Mouse (Mus musculus) embryonic facial prominence, embryonic 15.5 days (tissue): ENCODE measurements around the gene Dgke. TPM values are rescaled to one million over a fixed set of nuclear protein-coding genes. Genes with fewer than 3 reads are reported as not detected.

Experiments used
- ATAC-seq: fragments of 200-750 bp; cut with Nextera tagmentation; 2 replicates; pipeline ENCODE4 v1.8.0; 2017; ENCODE audit warnings: low read depth, moderate TSS enrichment; ENCODE audit not compliant: insufficient number of reproducible peaks, low FRiP score, low TSS enrichment
- H3K27ac ChIP-seq: fragments of 300-500 bp; sonication (generic); replicated peaks from 2 replicates; pipeline ENCODE4 v1.5.1; 2015; ENCODE audit warnings: mild to moderate bottlenecking, inconsistent platforms
- H3K27me3 ChIP-seq: fragments of 300-500 bp; sonication (generic); 2 replicates; pipeline ENCODE4 v1.6.1; 2015; ENCODE audit warnings: inconsistent platforms
- H3K36me3 ChIP-seq: fragments of 300-500 bp; sonication (generic); 2 replicates; pipeline ENCODE4 v1.6.1; 2015; ENCODE audit warnings: mild to moderate bottlenecking, inconsistent platforms
- H3K4me1 ChIP-seq: fragments of 300-500 bp; sonication (generic); 2 replicates; pipeline ENCODE4 v1.6.1; 2015; ENCODE audit warnings: inconsistent platforms
- H3K4me2 ChIP-seq: fragments of 300-500 bp; sonication (generic); replicated peaks from 2 replicates; pipeline ENCODE4 v1.6.1; 2015; ENCODE audit warnings: mild to moderate bottlenecking, inconsistent platforms
- H3K4me3 ChIP-seq: fragments of 300-500 bp; sonication (generic); replicated peaks from 2 replicates; pipeline ENCODE4 v1.5.1; 2015; ENCODE audit warnings: mild to moderate bottlenecking, inconsistent platforms
- H3K9ac ChIP-seq: fragments of 300-500 bp; sonication (generic); 2 replicates; pipeline ENCODE4 v1.6.1; 2015; ENCODE audit warnings: inconsistent platforms
- H3K9me3 ChIP-seq: fragments of 300-500 bp; sonication (generic); replicated peaks from 2 replicates; pipeline ENCODE4 v1.6.1; 2016; ENCODE audit warnings: inconsistent platforms
- WGBS: fragments of 180-500 bp; shearing (Covaris S2); methylation state at CpG from one replicate; pipeline ENCODE4 v1.1.7; 2015; 5-methylcytosine and 5-hydroxymethylcytosine counted together
- polyA plus RNA-seq: library from polyadenylated mRNA; unstranded; fragments of >200 nt; fragmentation: Nextera tagmentation; extraction: Ambion mirVana; gene quantifications from 2 replicates; pipeline ENCODE4 v1.2.1, GENCODE M21; 2015

Dgke gene
- polyA plus RNA-seq, 1 experiment from 2014 or later: 4.0 TPM

DNA sequence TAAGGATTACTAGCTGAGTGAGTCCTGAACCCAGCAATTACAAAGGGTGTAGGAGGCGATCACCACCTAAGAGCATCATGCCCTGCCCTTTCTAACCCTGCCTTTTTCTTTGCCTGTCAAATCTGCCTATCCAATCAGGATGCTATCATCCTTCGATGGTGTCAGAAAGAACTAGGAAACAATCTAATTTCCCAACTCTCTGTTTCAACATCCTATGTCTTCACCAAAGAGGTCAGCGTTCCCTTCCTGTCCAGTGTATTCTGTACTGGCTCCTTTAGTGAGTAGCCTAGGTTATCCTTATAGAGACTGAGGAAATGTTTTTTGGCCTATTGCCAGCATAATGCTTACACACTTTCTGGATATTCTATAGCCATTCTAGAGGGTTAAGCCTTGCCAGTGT, 31.1 kb downstream of the Dgke start:
- Histone ChIP-seq H3K4me3 (no peak overlapping the region), H3K27ac (no peak overlapping the region), H3K27me3 (no peaks in the 10 kb centered on the region), H3K4me1 (no peaks in the 10 kb centered on the region), H3K4me2 (no peak overlapping the region), H3K9ac (no peak overlapping the region), H3K36me3 (peaks cover 25% of the 10 kb centered on the region), H3K9me3 (no peaks in the 10 kb centered on the region)
- ATAC-seq: no peak
- 81% methylated on average over 3 of the region's 3 CpGs for WGBS

DNA sequence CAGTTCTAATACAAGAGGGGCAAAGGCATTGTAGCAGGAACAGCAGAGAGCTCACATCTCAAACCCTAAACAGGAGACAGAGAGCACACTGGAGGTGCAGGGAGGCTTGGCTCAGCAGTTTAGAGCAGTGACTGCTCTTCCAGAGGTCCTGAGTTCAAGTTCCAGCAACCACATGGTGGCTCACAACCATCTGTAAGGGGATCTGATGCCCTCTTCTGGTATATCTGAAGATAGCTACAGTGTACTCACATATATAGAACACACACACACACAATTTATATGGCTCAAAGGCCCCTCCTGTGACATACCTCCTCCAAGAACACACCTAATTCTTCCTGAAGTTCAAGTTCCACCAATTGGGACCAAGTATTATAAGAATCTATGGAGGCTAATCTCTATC, 32.1 kb downstream of the Dgke start:
- Histone ChIP-seq H3K27ac (no peak overlapping the region), H3K4me1 (no peaks in the 10 kb centered on the region), H3K9ac (no peak overlapping the region), H3K4me2 (no peak overlapping the region), H3K36me3 (peaks cover 16% of the 10 kb centered on the region; the same call in 1 of the 2 replicates), H3K4me3 (no peak overlapping the region), H3K27me3 (no peaks in the 10 kb centered on the region), H3K9me3 (no peaks in the 10 kb centered on the region)
- no peak for ATAC-seq

DNA sequence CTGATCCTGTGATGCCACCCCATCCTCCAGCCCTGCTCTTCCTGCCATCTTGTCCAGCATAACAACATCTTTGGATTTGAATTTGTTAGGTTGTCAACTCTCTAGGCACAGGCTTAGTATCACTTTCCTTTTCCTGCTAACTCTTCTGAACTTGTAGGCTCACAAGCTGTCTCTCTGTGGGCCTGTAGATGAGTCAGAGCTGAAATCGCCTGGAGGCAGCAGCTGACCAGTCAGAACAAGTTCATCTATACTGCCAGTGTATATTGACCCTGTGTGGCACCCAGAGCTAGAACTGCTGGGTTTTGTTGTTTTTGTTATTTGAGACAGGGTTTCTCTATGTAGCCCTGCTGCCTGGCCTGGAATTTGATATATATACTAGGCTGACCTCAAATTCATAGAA, 35.5 kb downstream of the Dgke start:
- H3K4me3 ChIP-seq: no peak overlapping the region
- no peaks in the 10 kb centered on the region for H3K9me3 ChIP-seq
- H3K27me3 ChIP-seq: no peaks in the 10 kb centered on the region
- no peak overlapping the region for H3K9ac ChIP-seq
- no peak; the same call in 1 of the 2 replicates for ATAC-seq
- H3K4me1 ChIP-seq: 0 out of 2 replicates have a peak, but pooled peaks cover 8% of the 10 kb centered on the region
- no peaks in the 10 kb centered on the region for H3K36me3 ChIP-seq
- WGBS: 56% methylated on average over 1 of the region's 1 CpGs
- H3K4me2 ChIP-seq: no peak overlapping the region
- H3K27ac ChIP-seq: no peak overlapping the region

DNA sequence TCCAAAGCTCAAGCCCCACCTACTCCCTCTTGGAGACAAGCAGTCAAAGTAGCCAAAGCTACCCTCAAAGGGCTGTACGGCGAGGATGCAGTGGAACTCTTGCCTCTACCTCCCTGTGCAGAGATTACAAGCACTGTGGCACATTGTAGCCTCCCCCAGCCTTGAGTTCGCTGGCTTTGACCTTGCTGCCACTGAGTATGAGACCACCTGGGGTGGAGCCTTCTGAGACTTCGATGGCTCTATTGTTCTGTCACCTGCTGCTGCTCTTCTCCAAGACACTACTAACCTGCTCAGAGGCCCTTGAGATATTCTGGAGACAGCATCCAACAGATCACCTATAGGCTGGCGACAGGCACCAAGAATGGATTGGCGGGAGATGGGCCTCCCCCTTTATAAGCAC, 36.1 kb downstream of the Dgke start:
- no peak overlapping the region for H3K9ac ChIP-seq
- ATAC-seq: no peak
- no peaks in the 10 kb centered on the region for H3K9me3 ChIP-seq
- no peak overlapping the region for H3K4me3 ChIP-seq
- H3K4me1 ChIP-seq: 0 out of 2 replicates have a peak, but pooled peaks cover 8% of the 10 kb centered on the region
- no peak overlapping the region for H3K4me2 ChIP-seq
- no peak overlapping the region for H3K27ac ChIP-seq
- WGBS: 78% methylated on average over 6 of the region's 6 CpGs
- no peaks in the 10 kb centered on the region for H3K27me3 ChIP-seq
- no peaks in the 10 kb centered on the region for H3K36me3 ChIP-seq

DNA sequence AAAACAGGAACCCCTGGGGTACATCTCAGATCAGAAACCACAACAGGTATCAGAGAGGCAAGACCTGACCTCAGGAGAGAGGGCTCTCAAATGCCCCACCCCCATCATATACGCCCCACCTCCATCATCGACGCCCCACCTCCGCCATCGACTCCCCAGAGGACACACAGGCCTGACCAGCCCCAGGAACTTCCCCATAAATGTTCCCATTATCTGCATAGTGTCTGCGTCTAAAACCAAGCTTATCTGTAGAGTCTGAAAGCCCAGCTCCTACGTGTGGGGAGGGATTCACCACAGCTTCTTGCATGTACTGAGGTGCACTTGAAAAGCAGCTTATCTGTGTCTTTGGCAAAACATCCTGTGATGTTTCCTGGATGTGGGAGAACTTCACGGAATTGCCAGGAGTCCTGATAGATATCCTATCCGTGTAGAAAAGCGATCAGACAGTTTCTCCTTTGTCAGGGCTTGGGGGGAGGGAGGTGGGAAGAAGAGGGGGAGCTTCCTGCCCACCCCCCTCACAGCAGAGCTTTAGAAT, 37.7 kb downstream of the Dgke start:
- no peak overlapping the region for H3K4me3 ChIP-seq
- no peaks in the 10 kb centered on the region for H3K36me3 ChIP-seq
- no peak overlapping the region for H3K4me2 ChIP-seq
- H3K9ac ChIP-seq: no peak overlapping the region
- 54% methylated on average over 10 of the region's 10 CpGs for WGBS
- no peaks in the 10 kb centered on the region for H3K9me3 ChIP-seq
- H3K27me3 ChIP-seq: no peaks in the 10 kb centered on the region
- ATAC-seq: no peak
- H3K27ac ChIP-seq: no peak overlapping the region
- H3K4me1 ChIP-seq: peaks cover 17% of the 10 kb centered on the region; the same call in 1 of the 2 replicates

DNA sequence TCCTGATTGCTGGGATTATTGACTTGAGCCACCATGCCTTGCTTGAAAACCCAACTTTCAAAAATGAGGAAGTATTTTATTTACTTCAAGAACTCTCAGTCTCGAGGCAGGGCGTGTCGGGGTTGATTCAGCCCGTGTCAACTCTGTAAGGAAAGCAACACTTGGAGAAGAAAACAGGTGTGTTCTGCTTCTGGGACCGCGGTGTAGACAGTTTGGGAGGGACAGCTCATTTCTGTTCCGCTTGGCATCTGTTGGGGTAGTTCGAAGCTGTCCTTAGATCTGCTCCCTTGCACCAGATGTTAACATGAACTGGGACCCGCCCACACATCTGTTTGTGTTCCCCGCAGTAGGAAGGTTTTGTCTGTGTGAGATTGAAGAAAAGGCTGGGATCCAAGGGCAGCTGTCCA, 38.7 kb downstream of the Dgke start:
- peaks cover 18% of the 10 kb centered on the region; the same call in 1 of the 2 replicates for H3K4me1 ChIP-seq
- H3K4me3 ChIP-seq: no peak overlapping the region
- H3K27me3 ChIP-seq: no peaks in the 10 kb centered on the region
- H3K36me3 ChIP-seq: no peaks in the 10 kb centered on the region
- no peak overlapping the region for H3K27ac ChIP-seq
- H3K9ac ChIP-seq: no peak overlapping the region
- WGBS: 47% methylated on average over 10 of the region's 10 CpGs
- no peaks in the 10 kb centered on the region for H3K9me3 ChIP-seq
- no peak for ATAC-seq
- H3K4me2 ChIP-seq: no peak overlapping the region

DNA sequence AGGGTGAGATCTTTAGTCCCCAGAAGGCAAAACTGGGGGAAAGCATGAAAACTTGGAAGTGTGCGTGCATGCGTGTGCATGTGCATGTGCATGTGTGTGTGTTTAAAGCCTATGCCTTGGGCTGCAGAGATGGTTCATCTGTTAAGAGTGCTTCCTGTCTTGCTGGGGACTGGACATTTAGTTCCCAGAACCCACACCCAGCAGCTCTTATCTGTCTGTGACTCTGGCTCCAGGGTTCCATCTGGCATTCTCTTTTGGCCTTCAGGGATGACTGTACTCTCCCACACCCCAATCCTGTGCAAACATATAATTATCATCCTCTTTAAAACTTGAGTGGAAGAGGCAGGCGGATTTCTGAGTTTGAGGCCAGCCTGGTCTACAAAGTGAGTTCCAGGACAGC, 40.5 kb downstream of the Dgke start:
- Histone ChIP-seq H3K9ac (no peak overlapping the region), H3K27ac (no peak overlapping the region), H3K27me3 (no peaks in the 10 kb centered on the region), H3K9me3 (no peaks in the 10 kb centered on the region), H3K4me3 (no peak overlapping the region), H3K36me3 (no peaks in the 10 kb centered on the region), H3K4me2 (no peak overlapping the region), H3K4me1 (peaks cover 18% of the 10 kb centered on the region; the same call in 1 of the 2 replicates)
- ATAC-seq: no peak
- WGBS: 89% methylated on average over 3 of the region's 3 CpGs

DNA sequence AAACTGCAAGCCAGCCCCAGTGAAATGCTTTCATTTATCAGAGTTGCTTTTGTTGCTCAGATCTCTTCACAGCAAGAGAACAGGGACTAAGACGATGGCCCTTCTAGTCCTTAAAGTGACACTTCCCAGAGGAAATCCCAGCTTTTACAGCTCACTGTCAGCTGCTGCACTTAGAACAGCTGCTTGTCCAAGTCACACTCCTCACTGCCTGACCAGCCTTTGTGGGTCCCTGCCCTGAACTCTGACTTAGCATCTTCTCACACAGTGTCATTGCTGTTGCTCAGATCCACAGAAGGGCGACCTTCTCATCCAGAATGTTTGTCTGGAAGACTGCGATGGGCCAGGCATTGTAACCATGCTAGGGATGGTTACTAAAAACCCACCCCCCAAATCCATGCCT, 41.0 kb downstream of the Dgke start:
- 72% methylated on average over 3 of the region's 3 CpGs for WGBS
- ATAC-seq: no peak
- Histone ChIP-seq H3K36me3 (no peaks in the 10 kb centered on the region), H3K27me3 (no peaks in the 10 kb centered on the region), H3K9me3 (no peaks in the 10 kb centered on the region), H3K9ac (no peak overlapping the region), H3K4me3 (no peak overlapping the region), H3K4me1 (peaks cover 18% of the 10 kb centered on the region; the same call in 1 of the 2 replicates), H3K4me2 (no peak overlapping the region), H3K27ac (no peak overlapping the region)

DNA sequence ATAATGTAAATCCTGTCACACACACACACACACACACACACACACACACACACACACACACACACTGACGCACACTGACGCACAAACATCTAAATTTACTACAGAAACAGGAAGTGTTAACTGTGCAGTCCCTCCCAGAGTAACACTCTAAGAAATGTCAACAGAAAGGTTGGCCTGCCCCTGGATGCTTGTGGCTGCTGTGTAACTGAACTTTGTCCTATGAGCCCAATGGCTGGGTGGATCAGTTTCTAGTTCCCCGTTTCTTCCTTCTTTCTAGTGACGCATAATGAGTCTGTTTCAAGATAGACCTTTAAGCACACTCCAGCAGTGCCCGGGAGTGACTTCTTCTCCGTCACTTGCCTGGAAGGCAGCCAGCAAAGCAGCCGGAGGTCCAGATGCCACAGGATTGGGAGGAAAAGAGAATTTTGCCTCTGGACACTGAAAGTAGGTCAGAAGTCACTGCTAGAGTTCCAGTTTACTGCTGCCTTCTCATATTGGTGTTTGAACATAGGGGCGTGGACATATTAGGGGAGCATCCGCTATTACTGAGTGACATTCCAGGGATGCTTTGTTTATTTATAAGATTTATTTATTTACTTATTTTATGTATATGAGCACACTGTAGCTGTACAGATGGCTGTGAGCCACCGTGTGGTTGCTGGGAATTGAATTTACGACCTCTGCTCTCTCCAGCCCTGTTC, 42.3 kb downstream of the Dgke start:
- no peaks in the 10 kb centered on the region for H3K36me3 ChIP-seq
- no peak overlapping the region for H3K9ac ChIP-seq
- 0 out of 2 replicates have a peak overlapping the region, but pooled peaks have one; percentile 8 for H3K27ac ChIP-seq
- ATAC-seq: no peak
- no peak overlapping the region for H3K4me3 ChIP-seq
- H3K4me1 ChIP-seq: peaks cover 18% of the 10 kb centered on the region; the same call in 1 of the 2 replicates
- no peak overlapping the region for H3K4me2 ChIP-seq
- H3K9me3 ChIP-seq: no peaks in the 10 kb centered on the region
- 35% methylated on average over 11 of the region's 11 CpGs for WGBS
- no peaks in the 10 kb centered on the region for H3K27me3 ChIP-seq

DNA sequence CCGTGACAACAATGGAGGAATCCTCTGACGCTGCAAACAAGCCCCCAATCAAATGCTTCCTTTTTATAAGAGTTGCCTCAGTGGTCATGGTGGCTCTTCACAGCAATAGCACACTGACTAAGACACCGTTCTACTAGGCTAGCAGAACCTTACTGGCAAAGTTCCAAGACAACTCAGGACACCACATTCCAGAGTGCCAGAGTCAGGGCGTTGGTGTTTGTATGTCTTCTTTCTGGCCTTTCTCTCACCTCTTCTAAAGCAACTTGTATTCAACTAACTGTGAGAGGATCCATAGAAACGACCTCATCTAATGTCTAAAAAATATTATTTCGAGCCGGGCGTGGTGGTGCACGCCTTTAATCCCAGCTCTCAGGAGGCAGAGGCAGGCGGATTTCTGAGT, 43.2 kb downstream of the Dgke start:
- Histone ChIP-seq H3K4me1 (peaks cover 16% of the 10 kb centered on the region; the same call in 1 of the 2 replicates), H3K4me2 (no peak overlapping the region), H3K27me3 (no peaks in the 10 kb centered on the region), H3K4me3 (no peak overlapping the region), H3K27ac (no peak overlapping the region), H3K9me3 (no peaks in the 10 kb centered on the region), H3K9ac (no peak overlapping the region), H3K36me3 (no peaks in the 10 kb centered on the region)
- 69% methylated on average over 10 of the region's 10 CpGs for WGBS
- no peak for ATAC-seq

DNA sequence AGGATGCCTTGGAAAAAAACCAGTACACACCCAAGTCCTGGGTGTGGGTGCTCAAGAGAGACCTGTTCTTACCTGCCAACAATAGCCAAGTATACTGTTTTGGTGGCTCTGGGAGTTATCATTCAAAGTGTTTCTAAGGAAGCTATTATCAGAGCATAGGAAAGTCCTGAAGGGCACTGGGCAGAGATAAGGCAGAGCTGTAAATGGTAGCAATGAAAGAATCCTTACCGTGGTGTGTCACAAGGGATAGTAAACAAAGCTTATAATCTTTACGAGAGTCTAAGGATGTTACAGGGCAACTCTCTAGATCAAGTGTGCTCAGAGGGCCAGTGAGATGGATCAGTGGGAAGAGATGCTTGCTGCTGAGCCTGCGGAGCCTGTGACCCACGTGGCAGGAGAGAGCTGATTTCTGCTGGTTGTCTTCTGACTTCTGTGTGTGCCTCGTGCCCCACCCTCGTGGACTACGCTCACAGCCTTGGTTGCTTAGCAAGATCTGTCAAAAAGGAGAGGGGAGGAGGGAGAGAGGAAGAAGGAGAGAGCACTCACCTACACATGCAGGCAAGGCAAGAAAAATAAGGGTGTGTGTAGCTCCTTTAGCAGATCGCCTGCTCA, 44.4 kb downstream of the Dgke start:
- no peak overlapping the region for H3K4me3 ChIP-seq

More for the DNA sequence above, 44.4 kb downstream of the Dgke start:
- Histone ChIP-seq H3K4me2 (no peak overlapping the region), H3K27ac (no peak overlapping the region), H3K36me3 (no peaks in the 10 kb centered on the region), H3K27me3 (no peaks in the 10 kb centered on the region), H3K4me1 (peaks cover 10% of the 10 kb centered on the region; the same call in 1 of the 2 replicates), H3K9ac (no peak overlapping the region), H3K9me3 (no peaks in the 10 kb centered on the region)
- no peak for ATAC-seq
- WGBS: 65% methylated on average over 8 of the region's 8 CpGs
